Mouse (Mus musculus): Measurements from ENCODE around the gene Itih3.

Itih3 gene

GRCm38 (mm10) chr14:30923375-30924105 is at the start of gene Itih3:
Gene Itih3 (minus strand): TSS chr14:30923760.
- DNase-seq = peak; percentile 21

DNA sequence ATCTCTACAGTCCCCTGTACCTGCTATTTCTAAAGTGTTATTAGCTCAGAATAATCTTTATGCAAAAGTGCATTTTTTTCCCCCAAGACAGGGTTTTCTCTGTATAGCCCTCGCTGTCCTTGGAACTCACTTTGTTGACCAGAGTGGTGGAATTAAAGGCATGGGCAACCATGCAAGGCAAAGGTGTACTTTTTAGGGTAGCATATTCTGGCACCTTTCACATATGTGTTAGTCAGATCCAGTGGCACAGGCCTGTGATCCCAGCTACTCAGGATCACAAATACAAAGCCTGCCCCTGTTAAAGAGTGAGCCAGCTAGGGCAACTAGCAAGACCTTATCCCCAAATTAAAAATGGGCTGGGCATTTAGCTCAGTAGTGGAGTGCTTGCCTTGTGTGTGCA is 36.8 kb upstream of the Itih3 start:
- DNase-seq = no peak

GRCm38 (mm10) chr14:30959031-30959430 is 35.5 kb upstream of the Itih3 start:
- DNase-seq = no peak

GRCm38 (mm10) chr14:30958517-30958916 is 35.0 kb upstream of the Itih3 start:
- DNase-seq = no peak

DNA sequence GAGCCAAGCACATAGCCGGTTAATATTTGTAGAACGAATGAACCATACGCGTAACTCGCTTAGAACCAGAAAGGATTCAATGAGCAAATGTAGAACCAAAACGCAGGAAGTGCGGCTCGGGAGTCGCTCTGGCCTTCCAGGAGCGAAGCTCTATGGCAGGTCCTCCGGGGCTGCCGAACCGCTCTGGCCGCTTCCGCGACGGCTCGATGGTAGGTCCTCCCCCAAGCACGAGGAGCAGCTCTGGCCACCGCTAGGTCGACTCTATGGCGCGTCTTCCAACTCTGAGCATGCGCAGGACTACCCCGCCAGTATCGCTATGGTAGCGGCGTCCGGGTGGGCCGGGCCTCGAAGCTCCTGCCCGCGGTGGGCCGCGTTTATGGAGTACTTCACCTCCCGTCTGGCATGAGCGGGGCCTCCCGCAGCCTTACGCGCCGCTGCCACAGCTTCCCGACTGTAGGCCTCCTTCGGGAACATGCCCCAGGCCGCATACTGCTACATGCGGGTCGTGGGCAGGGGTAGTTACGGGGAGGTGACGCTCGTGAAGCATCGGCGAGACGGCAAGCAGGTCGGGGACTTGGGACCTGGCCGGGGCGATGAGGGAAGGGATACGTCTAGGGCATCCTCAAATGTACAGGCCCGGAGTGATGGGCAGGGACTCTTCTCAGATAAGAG is 27.7 kb upstream of the Itih3 start, which contains the start of gene Nek4:
TSS of gene Nek4 (plus strand) at position 224 of the 672 bp plus-strand sequence.
- DNase-seq = peak; percentile 98

GRCm38 (mm10) chr14:30949986-30950385 is 26.4 kb upstream of the Itih3 start:
- DNase-seq = no peak

DNA sequence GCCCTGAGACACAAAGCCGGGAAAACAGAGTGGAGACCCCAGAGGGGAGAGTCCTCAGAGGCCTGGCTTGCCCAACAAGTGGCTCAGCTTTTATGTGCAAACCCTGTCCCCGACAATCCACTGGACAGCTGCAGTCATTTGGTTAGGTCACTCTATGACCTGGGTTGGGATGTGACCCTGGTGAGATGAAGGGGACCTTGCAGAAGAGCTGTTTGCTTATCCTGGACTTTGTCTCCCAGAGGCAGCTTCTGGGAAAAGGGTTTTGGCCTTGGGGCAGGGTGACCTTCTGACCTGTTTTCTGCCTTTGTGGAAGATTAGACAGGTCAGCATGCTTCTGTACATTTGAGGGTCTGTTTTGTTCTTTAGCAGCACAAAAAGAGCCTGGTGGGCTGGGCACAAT is 21.2 kb upstream of the Itih3 start:
- DNase-seq = no peak

- peak; percentile 82 for DNase-seq
Measured at GRCm38 (mm10) chr14:30943860-30944674, 20.5 kb upstream of the Itih3 start.

DNA sequence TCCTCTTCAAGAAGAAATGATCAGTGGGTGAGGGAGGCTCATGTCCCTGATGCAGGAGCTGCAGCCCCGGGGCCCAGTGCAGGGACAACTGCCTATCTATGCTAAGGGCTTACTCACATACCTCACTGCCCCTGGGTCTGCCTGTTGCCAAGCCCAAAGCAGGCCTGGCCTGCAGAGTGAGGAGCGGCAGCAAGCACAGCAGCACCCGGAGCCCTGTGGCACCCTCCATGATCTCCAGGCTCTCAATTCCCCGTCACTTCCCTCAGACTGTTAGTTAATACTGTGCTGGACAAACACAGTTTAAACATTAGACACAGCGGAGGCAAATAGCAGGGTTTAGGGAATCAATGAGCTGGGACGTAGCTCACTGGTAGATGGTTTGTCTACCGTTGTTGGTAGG is 19.5 kb upstream of the Itih3 start, which contains the start of gene Itih1:
TSS of gene Itih1 (minus strand) at position 252 of the 400 bp plus-strand sequence.
- no peak for DNase-seq

GRCm38 (mm10) chr14:30942254-30942653 is 18.7 kb upstream of the Itih3 start:
- no peak for DNase-seq

DNA sequence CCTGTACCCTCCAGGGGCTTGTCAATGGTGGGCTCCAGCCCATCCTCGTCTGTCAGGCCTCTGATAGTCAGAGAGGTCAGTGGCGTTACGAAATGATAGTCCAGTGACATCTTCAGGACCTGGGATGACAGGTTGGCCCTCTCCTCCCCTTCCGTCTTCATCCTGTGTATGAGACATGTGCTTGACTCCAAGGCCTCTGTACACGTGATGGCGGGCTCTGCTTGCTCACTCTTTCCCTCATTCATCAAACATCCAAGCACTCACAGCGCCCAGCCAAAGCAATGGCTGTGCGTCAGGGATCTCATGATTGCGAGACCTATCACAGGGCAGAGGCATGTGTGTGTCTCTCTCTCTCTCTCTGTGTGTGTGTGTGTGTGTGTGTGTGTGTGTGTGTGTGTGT is 9.8 kb upstream of the Itih3 start:
- DNase-seq = no peak

DNA sequence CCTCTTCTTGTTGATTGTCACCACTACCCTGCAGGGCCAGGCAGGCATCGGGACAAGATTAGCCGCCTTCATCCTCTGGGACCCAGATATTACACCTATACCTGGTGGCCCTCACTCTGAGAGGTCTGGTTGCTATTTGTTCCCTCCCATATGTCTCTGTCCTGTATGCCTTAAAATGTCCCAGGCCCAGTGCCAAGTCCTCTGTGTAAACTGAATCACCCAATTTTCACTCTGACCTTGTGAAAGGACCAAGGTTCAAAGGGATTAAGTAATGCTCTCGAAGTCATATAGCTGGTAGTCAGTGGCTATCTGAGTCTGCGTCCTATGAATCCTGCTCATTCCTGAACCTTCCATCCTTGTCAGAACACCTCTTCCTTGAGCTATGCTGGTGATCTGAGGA is 6.8 kb upstream of the Itih3 start:
- DNase-seq = no peak

GRCm38 (mm10) chr14:30925492-30925891 is 1.9 kb upstream of the Itih3 start:
- DNase-seq = no peak

DNA sequence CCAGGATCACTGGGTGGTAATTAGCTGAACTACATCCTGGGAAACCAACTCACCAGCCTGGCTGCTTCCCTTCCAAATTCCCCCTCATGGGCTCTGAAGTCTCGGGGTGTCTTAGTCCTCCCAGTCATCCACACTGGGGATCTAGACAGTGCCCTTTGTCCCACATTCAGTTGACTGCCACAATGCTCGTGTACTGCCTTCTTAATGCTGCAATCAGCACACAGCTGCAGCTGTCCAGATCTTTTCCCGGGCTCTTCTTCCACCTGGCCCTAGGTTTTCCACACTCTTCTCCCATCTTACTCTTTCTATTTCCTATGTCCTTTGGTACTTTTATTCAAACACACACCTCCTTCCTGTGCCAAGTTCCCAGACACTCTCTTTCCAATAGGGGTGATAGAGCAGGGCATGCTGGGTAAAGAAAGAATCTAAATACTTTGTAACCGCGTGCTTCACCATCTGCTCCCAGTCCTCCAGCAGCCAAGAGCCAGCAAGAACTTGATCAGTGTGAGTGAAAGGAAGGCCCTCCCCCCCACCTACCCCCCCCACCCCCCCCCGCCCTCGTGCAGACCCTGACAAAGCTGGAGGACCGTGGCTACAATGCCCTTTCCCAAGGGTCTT is 1.4 kb downstream of the Itih3 start:
- no peak for DNase-seq

GRCm38 (mm10) chr14:30916516-30916915 is 7.0 kb downstream of the Itih3 start:
- DNase-seq = no peak

- peak; percentile 68 for DNase-seq
Measured at GRCm38 (mm10) chr14:30913404-30913803, 10.2 kb downstream of the Itih3 start.

DNA sequence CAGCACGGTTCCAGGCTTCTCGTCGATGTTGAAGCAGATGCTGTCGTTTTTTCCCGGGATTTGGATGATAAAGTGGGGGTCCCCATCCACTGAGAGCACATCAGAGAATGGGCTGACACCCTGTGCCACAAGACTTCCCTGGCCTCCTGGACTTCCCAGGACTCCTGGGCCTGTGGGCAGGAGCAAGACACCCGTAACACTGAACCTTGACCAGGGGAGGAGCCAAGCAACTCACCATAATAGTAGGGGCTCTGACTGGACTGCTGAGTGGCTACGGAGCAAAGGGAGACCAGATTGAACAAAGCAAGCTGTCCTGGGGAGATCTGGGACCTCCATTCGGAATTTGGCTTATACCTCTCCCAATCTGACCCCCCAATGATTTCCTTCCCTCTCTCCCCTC is 10.9 kb downstream of the Itih3 start:
- DNase-seq = peak; percentile 18

DNA sequence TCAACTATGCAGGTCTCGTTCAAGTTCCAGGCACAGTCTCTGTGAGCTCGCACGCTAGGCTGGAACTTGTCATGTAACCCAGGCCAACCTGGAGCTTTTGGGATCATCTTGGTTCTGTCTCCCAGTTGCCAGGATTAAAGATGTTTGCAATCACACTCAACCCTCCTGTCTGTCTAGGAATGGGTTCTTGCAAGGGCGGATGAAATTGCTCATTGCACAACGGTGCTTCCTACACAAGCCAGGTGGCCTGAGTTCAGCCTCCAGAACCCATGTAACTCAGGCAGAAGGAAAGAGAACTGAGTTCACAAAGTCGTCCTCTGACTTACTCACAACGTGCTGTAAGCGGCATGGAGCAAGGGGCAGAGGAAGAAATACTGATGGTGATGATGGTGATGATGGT is 12.4 kb downstream of the Itih3 start:
- DNase-seq = no peak

DNA sequence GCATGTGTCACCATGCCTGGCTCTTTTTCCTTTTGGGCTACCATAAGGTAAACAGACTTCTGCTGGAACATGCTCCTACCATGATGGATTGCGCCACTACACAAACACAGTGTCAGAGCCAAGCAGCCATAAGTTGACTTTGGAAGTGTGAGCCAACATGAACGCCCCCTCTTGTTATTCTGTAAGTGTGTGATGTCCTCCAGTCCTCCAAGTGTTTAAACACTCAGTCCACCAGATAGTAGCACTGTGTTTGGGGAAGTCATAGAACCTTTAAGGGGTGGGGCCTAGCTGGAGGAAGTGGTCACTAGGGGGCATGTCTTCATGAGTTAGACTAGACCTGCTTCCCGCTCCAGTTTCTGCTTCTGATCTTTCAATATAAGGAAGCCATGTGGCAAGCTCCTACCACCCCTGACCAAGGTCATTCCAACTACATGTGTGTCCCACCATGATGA is 15.7 kb downstream of the Itih3 start:
- no peak for DNase-seq

DNA sequence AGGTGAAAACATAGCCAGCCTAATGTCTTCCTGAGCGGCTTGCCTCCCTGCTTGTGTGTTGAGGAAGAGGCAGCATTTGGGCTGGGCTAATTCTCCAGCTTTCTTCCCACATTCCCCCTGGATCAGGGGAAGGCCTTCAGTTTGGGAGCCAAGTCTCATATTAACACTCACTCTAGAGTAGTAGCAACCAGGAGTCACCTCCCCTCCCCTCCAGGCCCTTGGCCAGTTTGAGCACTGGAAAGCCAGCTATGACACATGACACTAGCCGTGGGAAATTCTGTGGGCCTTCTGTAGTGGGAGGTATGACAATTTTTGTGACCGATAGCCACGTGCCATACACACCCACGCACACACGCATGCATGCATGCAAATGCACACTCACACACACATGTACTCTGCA is 17.6 kb downstream of the Itih3 start:
- no peak for DNase-seq

DNA sequence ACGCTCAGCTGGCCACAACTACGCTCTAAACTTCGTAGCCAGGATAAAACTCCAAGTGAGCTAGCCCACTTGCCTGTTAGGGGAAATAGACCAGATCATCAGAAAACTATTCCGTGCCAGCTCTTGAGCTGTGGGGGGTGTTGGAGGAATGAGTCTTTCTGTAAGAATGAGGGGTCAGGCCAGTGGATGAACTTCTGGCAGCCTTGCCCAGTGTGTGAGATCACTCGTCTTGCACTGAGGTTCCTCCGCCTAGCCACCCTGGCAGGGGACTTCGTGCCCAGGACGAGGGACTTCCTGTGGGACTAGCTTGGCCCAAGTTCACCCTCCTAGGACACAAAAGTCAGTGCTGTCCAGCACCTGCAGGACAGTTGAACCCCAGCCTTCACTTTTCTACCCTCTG is 19.3 kb downstream of the Itih3 start:
- DNase-seq = no peak

GRCm38 (mm10) chr14:30903036-30903435 is 20.5 kb downstream of the Itih3 start:
- DNase-seq = no peak

DNA sequence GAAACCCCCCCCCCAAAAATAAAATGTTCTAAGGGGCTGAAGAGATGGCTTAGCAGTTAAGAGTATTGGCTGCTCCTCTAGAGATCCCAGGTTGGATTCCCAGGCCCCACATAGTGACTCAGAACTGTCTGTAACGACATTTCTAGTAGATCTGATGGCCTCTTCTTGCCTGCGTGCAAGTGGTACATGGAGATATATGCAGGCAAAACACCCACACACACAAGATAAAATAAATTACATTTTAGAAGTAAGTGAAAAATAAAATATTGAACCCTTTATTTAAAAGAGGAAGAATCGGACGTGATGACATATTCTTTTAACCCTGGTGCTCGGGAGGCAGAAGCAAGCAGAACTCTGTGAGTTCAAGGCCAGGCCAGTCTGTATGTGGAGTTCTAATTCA is 20.9 kb downstream of the Itih3 start:
- no peak for DNase-seq
